Mouse (Mus musculus) kidney, postnatal 25 days (tissue): ENCODE data around the gene Pcyt1a.

ENCODE experiments used
- DNase-seq, 2 experiments: peaks; one replicate each; pipeline ENCODE4 v3.0.0; 2021; ENCODE audit warnings: mixed read lengths in 2 of 2

Pcyt1a gene

GRCm38 (mm10) chr16:32430474-32431046, at the start of gene Pcyt1a:
TSS of gene Pcyt1a (plus strand) at chr16:32430921.
- peak; percentile 93 to 97 for DNase-seq

GRCm38 (mm10) chr16:32382901-32383300, 47.8 kb upstream of the Pcyt1a start:
- DNase-seq: no peak

GRCm38 (mm10) chr16:32384885-32385284, 45.8 kb upstream of the Pcyt1a start:
- DNase-seq: no peak

GRCm38 (mm10) chr16:32386826-32387225, 43.9 kb upstream of the Pcyt1a start:
- DNase-seq: peak in 1 of 2 experiments; percentile 30

GRCm38 (mm10) chr16:32389049-32389448, 41.7 kb upstream of the Pcyt1a start:
- no peak for DNase-seq

- no peak for DNase-seq
These were observed 40.9 kb upstream of the Pcyt1a start for GRCm38 (mm10) chr16:32389841-32390240.

- DNase-seq: no peak
These were observed 39.8 kb upstream of the Pcyt1a start for GRCm38 (mm10) chr16:32390882-32391281.

GRCm38 (mm10) chr16:32395679-32396540, 34.8 kb upstream of the Pcyt1a start:
- DNase-seq: no peak

- no peak for DNase-seq
These were observed 34.2 kb upstream of the Pcyt1a start for GRCm38 (mm10) chr16:32396541-32396835.

- no peak for DNase-seq
These were observed 32.5 kb upstream of the Pcyt1a start for GRCm38 (mm10) chr16:32398206-32398605.

- no peak for DNase-seq
These were observed 30.5 kb upstream of the Pcyt1a start, which contains the start of gene Tm4sf19 for GRCm38 (mm10) chr16:32400267-32400666. TSS of gene Tm4sf19 (plus strand) at chr16:32400506.

GRCm38 (mm10) chr16:32401335-32401965, 29.3 kb upstream of the Pcyt1a start:
- no peak for DNase-seq

- no peak for DNase-seq
These were observed 27.9 kb upstream of the Pcyt1a start for GRCm38 (mm10) chr16:32402818-32403217.

- no peak for DNase-seq
These were observed 25.0 kb upstream of the Pcyt1a start for GRCm38 (mm10) chr16:32405716-32406115.

- DNase-seq: no peak
These were observed 24.1 kb upstream of the Pcyt1a start for GRCm38 (mm10) chr16:32406671-32407070.

GRCm38 (mm10) chr16:32407730-32408129, 23.0 kb upstream of the Pcyt1a start:
- DNase-seq: no peak

GRCm38 (mm10) chr16:32417457-32417856, 13.3 kb upstream of the Pcyt1a start:
- no peak for DNase-seq

- DNase-seq: peak; percentile 96 to 98
These were observed 10.9 kb upstream of the Pcyt1a start, which contains the start of gene Tctex1d2 for GRCm38 (mm10) chr16:32419517-32420483. TSS of gene Tctex1d2 (plus strand) at chr16:32419702.

GRCm38 (mm10) chr16:32427506-32427905, 3.2 kb upstream of the Pcyt1a start:
- peak; percentile 18 to 58 for DNase-seq

- DNase-seq: no peak
These were observed 398 bp downstream of the Pcyt1a start for GRCm38 (mm10) chr16:32431047-32431591.

- DNase-seq: no peak
These were observed 1.2 kb downstream of the Pcyt1a start for GRCm38 (mm10) chr16:32431926-32432325.

GRCm38 (mm10) chr16:32433138-32433537, 2.4 kb downstream of the Pcyt1a start:
- no peak for DNase-seq
